Mouse (Mus musculus): ENCODE data around the gene Efna1.

- no peak for TF ChIP-seq CTCF (conservative IDR thresholded peaks at IDR 0.05; ENCODE audit: insufficient read depth, insufficient read length, low read depth, low read length)
- no peak for TF ChIP-seq POLR2A (IDR thresholded peaks at IDR 0.05; ENCODE audit: low read depth, low read length)
Observed at GRCm38 (mm10) chr3:89327371-89327870, 46.5 kb upstream of the Efna1 start.
